ENCODE assay signal across 13 mouse cellular contexts in genomic region chr9:45943628-45944505, GRCm38 (mm10). TPM values are rescaled to one million over a fixed set of nuclear protein-coding genes. Genes with fewer than 3 reads are reported as not detected.
DNase-seq lines count a peak whose midpoint lies in the region; ATAC-seq and TF ChIP-seq lines count a peak whose summit lies in the region.
"Had no signal": no experiment of that assay in that cellular context is flagged by ENCODE, and none has a peak within 500 bp of the region (broad histone marks: within the 10 kb centered on the region; RNA-seq: fewer than 3 reads in every experiment).

No protein-coding gene starts in this region.

- peak; percentile 90 for DNase-seq in heart, adult 11 months
- no peak for DNase-seq in heart, adult 18-20 months
- no peak for DNase-seq in spleen, adult 2 months (ENCODE audit: low read depth in 1 of 2, low spot score in 2 of 2)
- no peak for DNase-seq in spleen, postnatal 10 days (ENCODE audit: low spot score in 2 of 2)
- DNase-seq in gastrocnemius, postnatal 14 days: no peak
- no peak for DNase-seq in forebrain, postnatal 0 days
- DNase-seq: gastrocnemius, postnatal 10 days; heart, postnatal 4 days; layer of hippocampus, postnatal 36 days had no signal

- TF ChIP-seq CTCF in spleen, adult 2 months (IDR thresholded peaks at IDR 0.05; ENCODE audit: extremely low read depth, insufficient read depth, insufficient read length, insufficient replicate concordance): no peak
- TF ChIP-seq CTCF in intestine, postnatal 0 days (IDR thresholded peaks at IDR 0.05; ENCODE audit: low read depth): no peak
- no peak for TF ChIP-seq CTCF in forebrain, postnatal 0 days (IDR thresholded peaks at IDR 0.05; ENCODE audit: low read depth)

- no peaks in the 10 kb centered on the region for H3K9me3 ChIP-seq in intestine, postnatal 0 days (ENCODE audit: control insufficient read depth)
- H3K9me3 ChIP-seq in stomach, embryonic 14.5 days (ENCODE audit: control insufficient read depth, low read depth, low read length): no peaks in the 10 kb centered on the region
- H3K9me3 ChIP-seq in forebrain, postnatal 0 days (ENCODE audit: low read length): no peaks in the 10 kb centered on the region
- H3K9me3 ChIP-seq: embryonic facial prominence, embryonic 13.5 days; forebrain, embryonic 15.5 days had no signal

- H3K4me1 ChIP-seq in spleen, adult 2 months (ENCODE audit: control insufficient read depth, insufficient read depth, insufficient read length): peaks cover 25% of the 10 kb centered on the region
- H3K4me1 ChIP-seq in intestine, postnatal 0 days (replicated peaks; ENCODE audit: control insufficient read depth, insufficient read depth, low read length): no peaks in the 10 kb centered on the region
- H3K4me1 ChIP-seq in stomach, embryonic 14.5 days (ENCODE audit: control insufficient read depth, insufficient read depth, low read length): no peaks in the 10 kb centered on the region
- no peaks in the 10 kb centered on the region for H3K4me1 ChIP-seq in forebrain, postnatal 0 days (ENCODE audit: insufficient read depth)
- H3K4me1 ChIP-seq: embryonic facial prominence, embryonic 13.5 days; forebrain, embryonic 15.5 days had no signal

- H3K4me3 ChIP-seq in spleen, adult 2 months (ENCODE audit: extremely low read depth, insufficient read depth, insufficient read length): no peak overlapping the region
- no peak overlapping the region for H3K4me3 ChIP-seq in intestine, postnatal 0 days (ENCODE audit: low read depth, low read length)
- no peak overlapping the region for H3K4me3 ChIP-seq in stomach, embryonic 14.5 days (ENCODE audit: low read depth, low read length)
- no peak overlapping the region for H3K4me3 ChIP-seq in forebrain, postnatal 0 days (ENCODE audit: low read depth, low read length)
- H3K4me3 ChIP-seq: embryonic facial prominence, embryonic 13.5 days; forebrain, embryonic 15.5 days had no signal

- ATAC-seq in intestine, postnatal 0 days: peak; percentile 61
- ATAC-seq in stomach, embryonic 14.5 days (ENCODE audit: insufficient number of reproducible peaks, insufficient read depth, low FRiP score, low read depth): peak; percentile 33; the same call in 1 of the 2 replicates
- no peak for ATAC-seq in forebrain, postnatal 0 days
- ATAC-seq: forebrain, embryonic 15.5 days had no signal

- intact Hi-C loops in gastrocnemius, postnatal 14 days (cut with DNase I; ENCODE audit: low total_unique reads): no loop called here

- TF ChIP-seq POLR2A in spleen, adult 2 months (IDR thresholded peaks at IDR 0.05; ENCODE audit: low read depth, low read length): no peak

- no peak overlapping the region for H3K9ac ChIP-seq in intestine, postnatal 0 days (ENCODE audit: low read depth, low read length)
- H3K9ac ChIP-seq in stomach, embryonic 14.5 days (replicated peaks; ENCODE audit: low read depth, low read length): no peak overlapping the region
- no peak overlapping the region for H3K9ac ChIP-seq in forebrain, postnatal 0 days
- H3K9ac ChIP-seq: embryonic facial prominence, embryonic 13.5 days; forebrain, embryonic 15.5 days had no signal

- 81% methylated on average over 8 of the region's 8 CpGs for WGBS in spleen, adult 2 months
- WGBS in intestine, postnatal 0 days: 92% methylated on average over 8 of the region's 8 CpGs
- 86% methylated on average over 8 of the region's 8 CpGs for WGBS in stomach, embryonic 14.5 days
- 85% methylated on average over 8 of the region's 8 CpGs for WGBS in forebrain, postnatal 0 days

- peak overlapping the region; percentile 93 for H3K27ac ChIP-seq in spleen, adult 2 months (ENCODE audit: insufficient read depth, low read length)
- no peak overlapping the region for H3K27ac ChIP-seq in intestine, postnatal 0 days (ENCODE audit: low read depth, low read length)
- no peak overlapping the region for H3K27ac ChIP-seq in stomach, embryonic 14.5 days (ENCODE audit: low read length)
- H3K27ac ChIP-seq in forebrain, postnatal 0 days (ENCODE audit: low read depth, low read length): no peak overlapping the region
- H3K27ac ChIP-seq: embryonic facial prominence, embryonic 13.5 days; forebrain, embryonic 15.5 days had no signal

- H3K4me2 ChIP-seq in intestine, postnatal 0 days (replicated peaks; ENCODE audit: low read depth): no peak overlapping the region
- no peak overlapping the region for H3K4me2 ChIP-seq in stomach, embryonic 14.5 days (replicated peaks; ENCODE audit: low read depth, low read length)
- no peak overlapping the region for H3K4me2 ChIP-seq in forebrain, postnatal 0 days (ENCODE audit: low read depth)
- H3K4me2 ChIP-seq: embryonic facial prominence, embryonic 13.5 days; forebrain, embryonic 15.5 days had no signal

- peaks cover 41% of the 10 kb centered on the region for H3K36me3 ChIP-seq in spleen, adult 2 months (ENCODE audit: control insufficient read depth, insufficient read depth, low read length)
- peaks cover 85% of the 10 kb centered on the region for H3K36me3 ChIP-seq in intestine, postnatal 0 days (ENCODE audit: control insufficient read depth, insufficient read depth)
- H3K36me3 ChIP-seq in stomach, embryonic 14.5 days (ENCODE audit: control insufficient read depth, insufficient read depth, low read length): peaks cover 53% of the 10 kb centered on the region
- H3K36me3 ChIP-seq in forebrain, postnatal 0 days (ENCODE audit: insufficient read depth): peaks cover 82% of the 10 kb centered on the region

- H3K27me3 ChIP-seq in spleen, adult 2 months (ENCODE audit: control insufficient read depth, insufficient read depth, low read length): no peaks in the 10 kb centered on the region
- H3K27me3 ChIP-seq in intestine, postnatal 0 days (replicated peaks; ENCODE audit: control insufficient read depth, insufficient read depth, low read length): no peaks in the 10 kb centered on the region
- no peaks in the 10 kb centered on the region for H3K27me3 ChIP-seq in stomach, embryonic 14.5 days (ENCODE audit: control insufficient read depth, insufficient read depth, low read length)
- no peaks in the 10 kb centered on the region for H3K27me3 ChIP-seq in forebrain, postnatal 0 days (ENCODE audit: insufficient read depth, low read length)
- H3K27me3 ChIP-seq: embryonic facial prominence, embryonic 13.5 days; forebrain, embryonic 15.5 days had no signal

RNA-seq across cellular contexts. Expression of gene Tagln, which starts 8.0 kb away (rescaled TPM):
- total RNA-seq in heart, adult 18-20 months (2021): 10 to 100 TPM; 68.3 to 71.6 TPM
- 103 and 140 TPM in 2 replicates for polyA plus RNA-seq in spleen, adult 2 months (2012; rRNA removed)
- 416 and 455 TPM in 2 replicates for polyA plus RNA-seq in intestine, postnatal 0 days (2015; fragmentation: Nextera tagmentation; extraction: Ambion mirVana)
- 573 and 578 TPM in 2 replicates for polyA plus RNA-seq in stomach, embryonic 14.5 days (2014; fragmentation: Nextera tagmentation; extraction: Ambion mirVana)
- total RNA-seq in gastrocnemius, postnatal 14 days (2021): 10 to 100 TPM; 43.4 to 64.7 TPM
- 5.6 and 7.7 TPM in 2 replicates for total RNA-seq in forebrain, postnatal 0 days (2014; rRNA removed)
- polyA plus RNA-seq in forebrain, postnatal 0 days (2015; fragmentation: Nextera tagmentation; extraction: Ambion mirVana): 3.5 and 3.7 TPM in 2 replicates

RNA-seq across cellular contexts. Expression of gene Sidt2, which starts 11.2 kb away (rescaled TPM):
- 10 to 100 TPM; 57.6 to 67.8 TPM for total RNA-seq in heart, adult 18-20 months (2021)
- 322 and 583 TPM in 2 replicates for polyA plus RNA-seq in spleen, adult 2 months (2012; rRNA removed)
- polyA plus RNA-seq in intestine, postnatal 0 days (2015; fragmentation: Nextera tagmentation; extraction: Ambion mirVana): 65.0 and 70.5 TPM in 2 replicates
- polyA plus RNA-seq in stomach, embryonic 14.5 days (2014; fragmentation: Nextera tagmentation; extraction: Ambion mirVana): 41.5 and 42.1 TPM in 2 replicates
- 10 to 100 TPM; 53.8 to 60.0 TPM for total RNA-seq in gastrocnemius, postnatal 14 days (2021)
- total RNA-seq in forebrain, postnatal 0 days (2014; rRNA removed): 65.6 and 77.5 TPM in 2 replicates
- polyA plus RNA-seq in forebrain, postnatal 0 days (2015; fragmentation: Nextera tagmentation; extraction: Ambion mirVana): 33.5 and 46.5 TPM in 2 replicates

RNA-seq across cellular contexts. Expression of gene Rnf214, which starts 37.2 kb away (rescaled TPM):
- total RNA-seq in heart, adult 18-20 months (2021): 10 to 100 TPM; 31.7 to 35.2 TPM
- 7.7 and 9.6 TPM in 2 replicates for polyA plus RNA-seq in spleen, adult 2 months (2012; rRNA removed)
- polyA plus RNA-seq in intestine, postnatal 0 days (2015; fragmentation: Nextera tagmentation; extraction: Ambion mirVana): 21.5 and 27.6 TPM in 2 replicates
- polyA plus RNA-seq in stomach, embryonic 14.5 days (2014; fragmentation: Nextera tagmentation; extraction: Ambion mirVana): 65.4 and 77.0 TPM in 2 replicates
- 10 to 100 TPM; 21.2 to 25.9 TPM for total RNA-seq in gastrocnemius, postnatal 14 days (2021)
- 52.2 and 62.9 TPM in 2 replicates for total RNA-seq in forebrain, postnatal 0 days (2014; rRNA removed)
- 53.8 and 73.5 TPM in 2 replicates for polyA plus RNA-seq in forebrain, postnatal 0 days (2015; fragmentation: Nextera tagmentation; extraction: Ambion mirVana)

RNA-seq across cellular contexts. Expression of gene Pcsk7, which starts 37.6 kb away (rescaled TPM):
- total RNA-seq in heart, adult 18-20 months (2021): 10 to 100 TPM; 13.2 to 13.5 TPM
- polyA plus RNA-seq in spleen, adult 2 months (2012; rRNA removed): 23.8 and 28.9 TPM in 2 replicates
- polyA plus RNA-seq in intestine, postnatal 0 days (2015; fragmentation: Nextera tagmentation; extraction: Ambion mirVana): 16.9 and 17.3 TPM in 2 replicates
- polyA plus RNA-seq in stomach, embryonic 14.5 days (2014; fragmentation: Nextera tagmentation; extraction: Ambion mirVana): 13.5 and 17.5 TPM in 2 replicates
- total RNA-seq in gastrocnemius, postnatal 14 days (2021): 10 to 100 TPM; 13.7 to 13.9 TPM
- total RNA-seq in forebrain, postnatal 0 days (2014; rRNA removed): 32.5 and 33.8 TPM in 2 replicates
- polyA plus RNA-seq in forebrain, postnatal 0 days (2015; fragmentation: Nextera tagmentation; extraction: Ambion mirVana): 13.7 and 16.1 TPM in 2 replicates

Comparison
In these comparisons a context has a peak if more than half of its experiments do, and no peak if none do; other contexts are left out.
1. RNA of gene Tagln, which starts 8.0 kb away (polyA plus RNA-seq): 573 to 578 TPM in stomach, embryonic 14.5 days, 416 to 455 TPM in intestine, postnatal 0 days and 103 to 140 TPM in spleen, adult 2 months; 3.5 to 3.7 TPM in forebrain, postnatal 0 days; every median in the first group is over 10 times any median in the second.